Mouse (Mus musculus): ENCODE results near the gene Adamts18.

DNA sequence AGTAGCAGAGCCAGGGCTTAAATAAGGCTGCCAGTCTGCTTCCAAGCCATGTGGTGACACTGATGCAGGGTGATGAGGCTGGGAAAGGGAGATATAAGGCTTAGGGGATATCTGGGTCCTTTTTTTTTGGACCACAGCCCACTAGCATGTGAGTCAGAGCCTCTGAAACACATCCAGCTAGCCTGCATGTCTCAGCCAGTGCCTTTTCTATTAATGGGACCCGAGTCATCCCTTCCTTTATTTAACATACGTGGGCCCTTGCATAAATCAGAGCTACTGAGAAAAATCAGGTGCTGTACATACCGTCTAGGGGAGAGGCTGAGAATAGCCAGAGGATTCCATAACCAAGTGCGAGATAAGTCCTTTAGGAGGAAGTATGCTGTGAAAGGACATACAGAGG, 37.0 kb downstream of the Adamts18 start:
- TF ChIP-seq CTCF (IDR thresholded peaks at IDR 0.05; ENCODE audit: low read depth, low read length) (no peak), POLR2A (IDR thresholded peaks at IDR 0.05; ENCODE audit: borderline replicate concordance, low read depth, low read length) (no peak)

Measured in bone marrow macrophage, adult 2 months (primary cell).